Mouse (Mus musculus): ENCODE results near the gene Tbc1d1. TPM values are rescaled to one million over a fixed set of nuclear protein-coding genes. Genes with fewer than 3 reads are reported as not detected.

Gene Tbc1d1
- polyA plus RNA-seq, 2 experiments = 4.8 to 5.6 TPM

- TF ChIP-seq CTCF (IDR thresholded peaks at IDR 0.05; ENCODE audit: low read depth) (peak; percentile 56), EP300 (IDR thresholded peaks at IDR 0.05; ENCODE audit: low read depth) (no peak)
- Histone ChIP-seq H3K9me3 (ENCODE audit: control insufficient read depth, low read length) (no peaks in the 10 kb centered on the region), H3K9ac (replicated peaks) (no peak overlapping the region), H3K4me3 (ENCODE audit: insufficient read depth in 1 of 2, low read depth in 2 of 2, low read length in 2 of 2) (no peak overlapping the region), H3K36me3 (replicated peaks; ENCODE audit: control insufficient read depth, insufficient read depth, low read depth) (no peaks in the 10 kb centered on the region), H3K4me2 (ENCODE audit: low read depth) (no peak overlapping the region), H3K27ac (no peak overlapping the region), H3K4me1 (replicated peaks; ENCODE audit: control insufficient read depth in 2 of 2, insufficient read depth in 2 of 2, low read length in 1 of 2) (no peaks in the 10 kb centered on the region), H3K27me3 (ENCODE audit: control insufficient read depth, insufficient read depth, low read length) (no peaks in the 10 kb centered on the region)
- ATAC-seq (ENCODE audit: insufficient read depth) (no peak), DNase-seq (ENCODE audit: low read depth in 3 of 3, low spot score in 3 of 3) (no peak)
- WGBS (ENCODE audit: insufficient replicate concordance) = 24% methylated on average over 3 of the region's 3 CpGs
Measured at GRCm38 (mm10) chr5:64265145-64265544, 109.0 kb downstream of the Tbc1d1 start.

GRCm38 (mm10) chr5:64265906-64266305 is 109.8 kb downstream of the Tbc1d1 start:
- WGBS (ENCODE audit: insufficient replicate concordance) = 68% methylated on average over 3 of the region's 3 CpGs
- Histone ChIP-seq H3K36me3 (replicated peaks; ENCODE audit: control insufficient read depth, insufficient read depth, low read depth) (no peaks in the 10 kb centered on the region), H3K4me2 (ENCODE audit: low read depth) (no peak overlapping the region), H3K4me3 (ENCODE audit: insufficient read depth in 1 of 2, low read depth in 2 of 2, low read length in 2 of 2) (no peak overlapping the region), H3K9me3 (ENCODE audit: control insufficient read depth, low read length) (no peaks in the 10 kb centered on the region), H3K27me3 (ENCODE audit: control insufficient read depth, insufficient read depth, low read length) (no peaks in the 10 kb centered on the region), H3K9ac (replicated peaks) (no peak overlapping the region), H3K4me1 (replicated peaks; ENCODE audit: control insufficient read depth in 2 of 2, insufficient read depth in 2 of 2, low read length in 1 of 2) (no peaks in the 10 kb centered on the region), H3K27ac (no peak overlapping the region)
- ATAC-seq (ENCODE audit: insufficient read depth) = no peak
- TF ChIP-seq EP300 (IDR thresholded peaks at IDR 0.05; ENCODE audit: low read depth) (no peak), CTCF (IDR thresholded peaks at IDR 0.05; ENCODE audit: low read depth) (no peak)
- no peak for DNase-seq (ENCODE audit: low read depth in 3 of 3, low spot score in 3 of 3)

- H3K36me3 ChIP-seq (replicated peaks; ENCODE audit: control insufficient read depth, insufficient read depth, low read depth) = no peaks in the 10 kb centered on the region
- H3K9ac ChIP-seq (replicated peaks) = no peak overlapping the region
- no peaks in the 10 kb centered on the region for H3K27me3 ChIP-seq (ENCODE audit: control insufficient read depth, insufficient read depth, low read length)
- no peak overlapping the region for H3K4me3 ChIP-seq (ENCODE audit: insufficient read depth in 1 of 2, low read depth in 2 of 2, low read length in 2 of 2)
- ATAC-seq (ENCODE audit: insufficient read depth) = no peak
- TF ChIP-seq CTCF (IDR thresholded peaks at IDR 0.05; ENCODE audit: low read depth) = no peak
- TF ChIP-seq EP300 (IDR thresholded peaks at IDR 0.05; ENCODE audit: low read depth) = no peak
- no peak overlapping the region for H3K4me2 ChIP-seq (ENCODE audit: low read depth)
- 68% methylated on average over 2 of the region's 2 CpGs for WGBS (ENCODE audit: insufficient replicate concordance)
- no peak for DNase-seq (ENCODE audit: low read depth in 3 of 3, low spot score in 3 of 3)
- H3K9me3 ChIP-seq (ENCODE audit: control insufficient read depth, low read length) = no peaks in the 10 kb centered on the region
- no peaks in the 10 kb centered on the region for H3K4me1 ChIP-seq (replicated peaks; ENCODE audit: control insufficient read depth in 2 of 2, insufficient read depth in 2 of 2, low read length in 1 of 2)
- H3K27ac ChIP-seq = no peak overlapping the region
Measured at GRCm38 (mm10) chr5:64266534-64266933, 110.4 kb downstream of the Tbc1d1 start.

- 53% methylated on average over 9 of the region's 9 CpGs for WGBS (ENCODE audit: insufficient replicate concordance)
- TF ChIP-seq EP300 (IDR thresholded peaks at IDR 0.05; ENCODE audit: low read depth) (no peak), CTCF (IDR thresholded peaks at IDR 0.05; ENCODE audit: low read depth) (no peak)
- Histone ChIP-seq H3K4me1 (replicated peaks; ENCODE audit: control insufficient read depth in 2 of 2, insufficient read depth in 2 of 2, low read length in 1 of 2) (no peaks in the 10 kb centered on the region), H3K27me3 (ENCODE audit: control insufficient read depth, insufficient read depth, low read length) (no peaks in the 10 kb centered on the region), H3K36me3 (replicated peaks; ENCODE audit: control insufficient read depth, insufficient read depth, low read depth) (no peaks in the 10 kb centered on the region), H3K4me3 (ENCODE audit: insufficient read depth in 1 of 2, low read depth in 2 of 2, low read length in 2 of 2) (no peak overlapping the region), H3K4me2 (ENCODE audit: low read depth) (no peak overlapping the region), H3K9ac (replicated peaks) (no peak overlapping the region), H3K27ac (no peak overlapping the region), H3K9me3 (ENCODE audit: control insufficient read depth, low read length) (no peaks in the 10 kb centered on the region)
- ATAC-seq (ENCODE audit: insufficient read depth) (no peak), DNase-seq (ENCODE audit: low read depth in 3 of 3, low spot score in 3 of 3) (no peak)
Measured at GRCm38 (mm10) chr5:64267279-64267678, 111.2 kb downstream of the Tbc1d1 start.

- 66% methylated on average over 7 of the region's 7 CpGs for WGBS (ENCODE audit: insufficient replicate concordance)
- Histone ChIP-seq H3K27ac (no peak overlapping the region), H3K4me3 (ENCODE audit: insufficient read depth in 1 of 2, low read depth in 2 of 2, low read length in 2 of 2) (no peak overlapping the region), H3K9me3 (ENCODE audit: control insufficient read depth, low read length) (no peaks in the 10 kb centered on the region), H3K36me3 (replicated peaks; ENCODE audit: control insufficient read depth, insufficient read depth, low read depth) (no peaks in the 10 kb centered on the region; the same call in 1 of the 2 replicates), H3K4me2 (ENCODE audit: low read depth) (no peak overlapping the region), H3K9ac (replicated peaks) (no peak overlapping the region), H3K27me3 (ENCODE audit: control insufficient read depth, insufficient read depth, low read length) (no peaks in the 10 kb centered on the region), H3K4me1 (replicated peaks; ENCODE audit: control insufficient read depth in 2 of 2, insufficient read depth in 2 of 2, low read length in 1 of 2) (no peaks in the 10 kb centered on the region)
- DNase-seq (ENCODE audit: low read depth in 3 of 3, low spot score in 3 of 3) (no peak), ATAC-seq (ENCODE audit: insufficient read depth) (no peak)
- TF ChIP-seq CTCF (IDR thresholded peaks at IDR 0.05; ENCODE audit: low read depth) = no peak
- TF ChIP-seq EP300 (IDR thresholded peaks at IDR 0.05; ENCODE audit: low read depth) = no peak
Measured at GRCm38 (mm10) chr5:64269669-64270068, 113.6 kb downstream of the Tbc1d1 start.
